Mouse (Mus musculus) fat pad, adult 2 months (tissue): ENCODE results near the gene Marcks.

Experiments
- DNase-seq: peaks from one replicate; pipeline ENCODE4 v3.0.0-alpha.2; 2011; ENCODE audit warnings: low read depth, low spot score; ENCODE audit errors: extremely low read depth

Gene Marcks

GRCm38 (mm10) chr10:37138778-37139442, at the start of gene Marcks:
Gene Marcks, minus strand, starts transcription at chr10:37138920.
- no peak for DNase-seq

GRCm38 (mm10) chr10:37177071-37177470, 38.4 kb upstream of the Marcks start:
- DNase-seq, result no peak

GRCm38 (mm10) chr10:37172416-37172950, 33.8 kb upstream of the Marcks start:
- DNase-seq, result no peak

- DNase-seq, result no peak
Measured at GRCm38 (mm10) chr10:37171711-37172415, 33.1 kb upstream of the Marcks start.

- no peak for DNase-seq
Measured at GRCm38 (mm10) chr10:37170878-37171277, 32.2 kb upstream of the Marcks start.

- no peak for DNase-seq
Measured at GRCm38 (mm10) chr10:37170466-37170865, 31.7 kb upstream of the Marcks start.

GRCm38 (mm10) chr10:37167527-37167926, 28.8 kb upstream of the Marcks start:
- DNase-seq, result no peak

GRCm38 (mm10) chr10:37159731-37160130, 21.0 kb upstream of the Marcks start:
- DNase-seq, result peak; percentile 71

- DNase-seq, result no peak
Measured at GRCm38 (mm10) chr10:37157156-37157555, 18.4 kb upstream of the Marcks start.

- DNase-seq, result no peak
Measured at GRCm38 (mm10) chr10:37155131-37155530, 16.4 kb upstream of the Marcks start.

- no peak for DNase-seq
Measured at GRCm38 (mm10) chr10:37151539-37152271, 13.0 kb upstream of the Marcks start.

GRCm38 (mm10) chr10:37148016-37148415, 9.3 kb upstream of the Marcks start:
- DNase-seq, result no peak

- DNase-seq, result no peak
Measured at GRCm38 (mm10) chr10:37145456-37145855, 6.7 kb upstream of the Marcks start.

GRCm38 (mm10) chr10:37141621-37142020, 2.9 kb upstream of the Marcks start:
- no peak for DNase-seq

- DNase-seq, result no peak
Measured at GRCm38 (mm10) chr10:37140736-37141451, 2.2 kb upstream of the Marcks start.

- DNase-seq, result no peak
Measured at GRCm38 (mm10) chr10:37140166-37140735, 1.5 kb upstream of the Marcks start.

GRCm38 (mm10) chr10:37139443-37140165, 884 bp upstream of the Marcks start:
- DNase-seq, result no peak

GRCm38 (mm10) chr10:37138311-37138731, 399 bp downstream of the Marcks start:
- DNase-seq, result no peak

- DNase-seq, result no peak
Measured at GRCm38 (mm10) chr10:37137531-37138310, 999 bp downstream of the Marcks start.
